Mouse (Mus musculus) hindbrain, embryonic 15.5 days (tissue): ENCODE results near the gene Krt13. TPM values are rescaled to one million over a fixed set of nuclear protein-coding genes. Genes with fewer than 3 reads are reported as not detected.

Source experiments
- ATAC-seq: fragments of 200-750 bp; cut with Nextera tagmentation; 2 replicates; pipeline ENCODE4 v1.8.0; 2017; ENCODE audit warnings: low read depth, moderate number of reproducible peaks, moderate TSS enrichment; ENCODE audit not compliant: low FRiP score
- H3K27ac ChIP-seq: fragments of 300-500 bp; sonication (generic); replicated peaks from 2 replicates; pipeline ENCODE4 v1.5.1; 2015; ENCODE audit warnings: mild to moderate bottlenecking, inconsistent platforms
- H3K27me3 ChIP-seq: fragments of 300-500 bp; sonication (generic); 2 replicates; pipeline ENCODE4 v1.6.1; 2015; ENCODE audit warnings: control low read depth, inconsistent platforms
- H3K36me3 ChIP-seq: fragments of 300-500 bp; sonication (generic); 2 replicates; pipeline ENCODE4 v1.6.1; 2015; ENCODE audit warnings: control low read depth, inconsistent platforms
- H3K4me1 ChIP-seq: fragments of 300-500 bp; sonication (generic); replicated peaks from 2 replicates; pipeline ENCODE4 v1.6.1; 2015; ENCODE audit warnings: control low read depth, inconsistent platforms
- H3K4me2 ChIP-seq: fragments of 300-500 bp; sonication (generic); 2 replicates; pipeline ENCODE4 v1.6.1; 2015; ENCODE audit warnings: moderate library complexity, mild to moderate bottlenecking, inconsistent platforms
- H3K4me3 ChIP-seq: fragments of 300-500 bp; sonication (generic); 2 replicates; pipeline ENCODE4 v1.5.1; 2015; ENCODE audit warnings: mild to moderate bottlenecking, inconsistent platforms
- H3K9ac ChIP-seq: fragments of 300-500 bp; sonication (generic); 2 replicates; pipeline ENCODE4 v1.6.1; 2015; ENCODE audit warnings: inconsistent platforms
- H3K9me3 ChIP-seq: fragments of 300-500 bp; sonication (generic); 2 replicates; pipeline ENCODE4 v1.6.1; 2016; ENCODE audit warnings: control low read depth, inconsistent platforms
- WGBS: fragments of 180-500 bp; shearing (Covaris S2); methylation state at CpG from one replicate; pipeline ENCODE4 v1.1.7; 2015; 5-methylcytosine and 5-hydroxymethylcytosine counted together
- polyA plus RNA-seq: library from polyadenylated mRNA; unstranded; fragments of >200 nt; fragmentation: Nextera tagmentation; extraction: Ambion mirVana; gene quantifications from 2 replicates; pipeline ENCODE4 v1.2.1, GENCODE M21; 2015

The Krt13 gene
- polyA plus RNA-seq, 1 experiment from 2014 or later, result 0.09 TPM

DNA sequence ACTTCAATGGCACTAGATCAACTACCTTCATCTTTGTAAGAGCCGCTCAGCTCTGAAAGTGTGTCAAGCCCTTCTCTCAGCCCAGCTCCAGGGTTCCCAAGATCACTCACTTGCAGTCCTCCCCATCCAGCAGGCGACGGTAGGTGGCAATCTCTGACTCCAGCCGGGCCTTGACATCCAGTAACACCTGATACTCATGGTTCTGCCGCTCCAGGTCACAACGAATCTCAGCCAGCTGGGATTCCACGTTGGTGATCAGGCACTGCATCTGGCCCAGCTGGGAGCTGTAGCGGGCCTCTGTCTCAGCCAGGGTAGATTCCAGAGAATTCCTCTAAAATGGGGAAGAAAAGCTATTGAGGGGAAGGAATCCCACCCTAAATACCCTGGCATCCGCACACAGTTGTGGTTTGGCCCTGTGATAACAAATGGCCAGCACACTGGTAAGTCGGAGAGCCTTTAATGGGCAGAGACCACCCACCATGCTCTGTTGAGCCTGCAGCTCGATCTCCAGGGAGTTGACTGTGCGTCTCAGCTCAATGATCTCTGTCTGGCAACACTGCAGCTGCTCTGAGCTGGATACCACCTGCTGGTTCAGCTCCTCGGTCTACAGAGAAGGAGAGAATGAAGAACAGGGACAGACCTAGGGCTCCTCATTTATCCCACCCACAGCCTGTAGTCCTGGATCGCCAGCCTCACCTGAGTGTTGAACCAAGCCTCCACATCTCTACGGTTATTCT is 18.5 kb downstream of the Krt13 start:
- H3K4me1 ChIP-seq, result no peaks in the 10 kb centered on the region
- no peaks in the 10 kb centered on the region for H3K9me3 ChIP-seq
- no peak overlapping the region for H3K9ac ChIP-seq
- no peak overlapping the region for H3K4me2 ChIP-seq
- H3K4me3 ChIP-seq, result no peak overlapping the region
- H3K27ac ChIP-seq, result no peak overlapping the region
- no peaks in the 10 kb centered on the region for H3K27me3 ChIP-seq
- no peak for ATAC-seq
- WGBS, result 61% methylated on average over 15 of the region's 15 CpGs
- H3K36me3 ChIP-seq, result no peaks in the 10 kb centered on the region

- Histone ChIP-seq H3K27ac (no peak overlapping the region), H3K4me2 (no peak overlapping the region), H3K9ac (no peak overlapping the region), H3K4me3 (no peak overlapping the region), H3K36me3 (no peaks in the 10 kb centered on the region), H3K9me3 (no peaks in the 10 kb centered on the region), H3K4me1 (no peaks in the 10 kb centered on the region), H3K27me3 (no peaks in the 10 kb centered on the region)
- no peak for ATAC-seq
- WGBS, result 87% methylated on average over 4 of the region's 4 CpGs
Measured at GRCm38 (mm10) chr11:100100391-100100790, 21.0 kb downstream of the Krt13 start.

- 78% methylated on average over 9 of the region's 9 CpGs for WGBS
- Histone ChIP-seq H3K27ac (no peak overlapping the region), H3K9me3 (no peaks in the 10 kb centered on the region), H3K36me3 (no peaks in the 10 kb centered on the region), H3K27me3 (no peaks in the 10 kb centered on the region), H3K9ac (no peak overlapping the region), H3K4me2 (no peak overlapping the region), H3K4me1 (no peaks in the 10 kb centered on the region), H3K4me3 (no peak overlapping the region)
- no peak for ATAC-seq
Measured at GRCm38 (mm10) chr11:100097819-100098218, 23.5 kb downstream of the Krt13 start.

DNA sequence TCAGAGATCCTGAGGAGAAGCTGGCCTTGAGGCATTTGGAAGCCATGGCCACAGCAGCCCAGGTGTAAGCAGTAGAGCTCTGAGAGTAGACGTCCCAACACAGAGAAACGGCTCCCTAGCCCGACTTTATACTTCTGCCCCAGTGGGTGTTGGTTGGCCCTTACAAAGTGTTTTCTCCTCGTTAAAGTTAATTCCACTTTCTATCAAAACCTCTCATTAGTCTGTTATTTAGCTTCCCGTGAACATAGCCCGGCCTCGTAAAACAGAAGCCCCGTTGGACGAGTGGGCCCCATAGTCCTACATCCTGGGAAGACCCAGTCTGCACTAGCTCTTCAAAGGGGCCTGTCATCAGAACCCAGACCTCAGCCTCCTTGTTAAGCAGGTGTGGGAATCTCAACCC is 25.2 kb downstream of the Krt13 start, which contains the start of gene Krt35:
Gene Krt35, minus strand, starts transcription at position 101 of the 400 bp plus-strand sequence.
- no peak within 1 kb of the TSS for H3K4me3 ChIP-seq
- 93% methylated on average over 9 of the region's 9 CpGs for WGBS
- H3K36me3 ChIP-seq, result no peaks in the 10 kb centered on the region
- no peaks in the 10 kb centered on the region for H3K27me3 ChIP-seq
- no peak within 1 kb of the TSS for H3K4me2 ChIP-seq
- no peak within 1 kb of the TSS for H3K9ac ChIP-seq
- no peak for ATAC-seq
- H3K9me3 ChIP-seq, result no peaks in the 10 kb centered on the region
- no peaks in the 10 kb centered on the region for H3K4me1 ChIP-seq
- no peak within 1 kb of the TSS for H3K27ac ChIP-seq

GRCm38 (mm10) chr11:100088378-100089025 is 32.9 kb downstream of the Krt13 start:
- H3K9me3 ChIP-seq, result no peaks in the 10 kb centered on the region
- H3K36me3 ChIP-seq, result no peaks in the 10 kb centered on the region
- no peaks in the 10 kb centered on the region for H3K4me1 ChIP-seq
- H3K27ac ChIP-seq, result no peak overlapping the region
- no peak overlapping the region for H3K4me3 ChIP-seq
- H3K9ac ChIP-seq, result no peak overlapping the region
- no peak overlapping the region for H3K4me2 ChIP-seq
- no peak for ATAC-seq
- no peaks in the 10 kb centered on the region for H3K27me3 ChIP-seq
- 75% methylated on average over 7 of the region's 7 CpGs for WGBS

- Histone ChIP-seq H3K27me3 (no peaks in the 10 kb centered on the region), H3K9me3 (no peaks in the 10 kb centered on the region), H3K27ac (no peak within 1 kb of the TSS), H3K36me3 (no peaks in the 10 kb centered on the region), H3K4me1 (no peaks in the 10 kb centered on the region), H3K4me3 (no peak within 1 kb of the TSS), H3K9ac (no peak within 1 kb of the TSS), H3K4me2 (no peak within 1 kb of the TSS)
- whole genome bisulfite sequencing, result 90% methylated on average over 10 of the region's 10 CpGs
- no peak for ATAC-seq
Measured at GRCm38 (mm10) chr11:100087861-100088260, 33.5 kb downstream of the Krt13 start, which contains the start of gene Krt32. Gene Krt32, minus strand, starts transcription at chr11:100088226.

- Histone ChIP-seq H3K9me3 (no peaks in the 10 kb centered on the region), H3K27me3 (no peaks in the 10 kb centered on the region), H3K9ac (no peak overlapping the region), H3K27ac (no peak overlapping the region), H3K4me3 (no peak overlapping the region), H3K4me1 (no peaks in the 10 kb centered on the region), H3K36me3 (no peaks in the 10 kb centered on the region), H3K4me2 (no peak overlapping the region)
- WGBS, result 69% methylated on average over 1 of the region's 1 CpGs
- ATAC-seq, result no peak
Measured at GRCm38 (mm10) chr11:100073873-100074272, 47.5 kb downstream of the Krt13 start.

Other genes starting within 250 kb of the Krt13 start
- not detected in 2 replicates for gene Krtap9-1, start 248.2 kb downstream of the Krt13 start, polyA plus RNA-seq
- not detected in 2 replicates for gene Gm11567, start 242.4 kb downstream of the Krt13 start, polyA plus RNA-seq
- gene Krtap31-1, start 213.6 kb downstream of the Krt13 start, polyA plus RNA-seq, result not detected in 2 replicates
- gene Gm11565, start 206.8 kb downstream of the Krt13 start, polyA plus RNA-seq, result not detected in 2 replicates
- gene Krtap31-2, start 185.3 kb downstream of the Krt13 start, polyA plus RNA-seq, result not detected in 2 replicates
- gene Krtap9-5, start 173.1 kb downstream of the Krt13 start, polyA plus RNA-seq, result not detected in 2 replicates
- gene Krtap29-1, start 142.5 kb downstream of the Krt13 start, polyA plus RNA-seq, result not detected in 2 replicates
- 0.10 TPM in 2 replicates for gene Krtap16-1, start 135.0 kb downstream of the Krt13 start, polyA plus RNA-seq
- gene Krtap17-1, start 127.6 kb downstream of the Krt13 start, polyA plus RNA-seq, result 1.2 and 1.5 TPM in 2 replicates
- not detected in 2 replicates for gene Krt33a, start 105.4 kb downstream of the Krt13 start, polyA plus RNA-seq
- 0.13 TPM in 1 of 2 replicates, not detected in the other for gene Krt33b, start 91.7 kb downstream of the Krt13 start, polyA plus RNA-seq
- gene Krt34, start 80.0 kb downstream of the Krt13 start, polyA plus RNA-seq, result not detected in 2 replicates
- gene Krt31, start 71.0 kb downstream of the Krt13 start, polyA plus RNA-seq, result not detected in 2 replicates
- gene Krt32, start 33.3 kb downstream of the Krt13 start, polyA plus RNA-seq, result not detected in 2 replicates
- not detected in 2 replicates for gene Krt35, start 25.3 kb downstream of the Krt13 start, polyA plus RNA-seq
- gene Krt36, start 15.9 kb downstream of the Krt13 start, polyA plus RNA-seq, result not detected in 2 replicates
- gene Krt15, start 14.4 kb upstream of the Krt13 start, polyA plus RNA-seq, result 0.49 and 1.3 TPM in 2 replicates
- gene Krt19, start 27.1 kb upstream of the Krt13 start, polyA plus RNA-seq, result 2.0 and 2.4 TPM in 2 replicates
- gene Krt9, start 71.7 kb upstream of the Krt13 start, polyA plus RNA-seq, result not detected in 2 replicates
- gene Krt14, start 86.0 kb upstream of the Krt13 start, polyA plus RNA-seq, result 0.24 and 0.40 TPM in 2 replicates
- gene Krt16, start 127.3 kb upstream of the Krt13 start, polyA plus RNA-seq, result not detected in 2 replicates
- gene Krt17, start 139.5 kb upstream of the Krt13 start, polyA plus RNA-seq, result 0.18 and 0.39 TPM in 2 replicates
- gene Krt42, start 148.3 kb upstream of the Krt13 start, polyA plus RNA-seq, result not detected in 2 replicates
- 1,215 and 1,231 TPM in 2 replicates for gene Eif1, start 198.3 kb upstream of the Krt13 start, polyA plus RNA-seq
- 0.38 TPM in 1 of 2 replicates, not detected in the other for gene Gast, start 212.8 kb upstream of the Krt13 start, polyA plus RNA-seq
- 253 and 256 TPM in 2 replicates for gene Hap1, start 234.6 kb upstream of the Krt13 start, polyA plus RNA-seq